Comparison of ENCODE assay signal across 8 mouse cellular contexts in the genomic region with DNA sequence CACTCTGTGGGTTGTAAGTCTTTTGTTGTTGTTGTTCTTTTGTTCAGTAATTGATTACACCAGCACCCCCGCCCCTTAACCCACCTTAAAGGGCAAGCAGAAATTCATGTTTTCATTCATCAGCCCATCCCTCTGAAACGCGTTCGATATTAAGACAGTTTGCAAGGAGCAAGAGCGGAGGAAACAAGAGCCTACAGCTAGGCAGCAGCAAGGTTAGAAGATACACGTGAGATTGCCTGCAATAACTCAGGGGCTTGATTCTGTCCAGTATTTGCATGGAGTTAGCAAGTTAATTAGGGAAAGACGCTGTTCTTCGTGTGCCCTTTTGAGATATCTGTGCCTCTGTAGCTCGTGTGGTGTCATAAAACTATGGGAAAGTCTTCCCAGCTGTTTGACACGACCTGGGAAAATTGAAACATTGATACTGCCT.
DNase-seq lines count a peak whose midpoint lies in the region; ATAC-seq and TF ChIP-seq lines count a peak whose summit lies in the region.

No protein-coding gene starts in this region.

- H3K4me1 ChIP-seq in ES-E14 (ENCODE audit: control insufficient read depth in 2 of 2, insufficient read depth in 2 of 2, low read length in 2 of 2, poor library complexity in 1 of 2), result peaks cover 4 to 9% of the 10 kb centered on the region in 2 experiments; a peak in 3 of 4 replicates
- peaks cover 68% of the 10 kb centered on the region for H3K4me1 ChIP-seq in forebrain, embryonic 13.5 days
- H3K4me1 ChIP-seq in liver, embryonic 14.5 days (replicated peaks; ENCODE audit: control insufficient read depth in 2 of 2, insufficient read depth in 2 of 2, low read length in 1 of 2), result peaks cover 0 to 5% of the 10 kb centered on the region in 2 experiments; a peak in 1 of 4 replicates

- H3K36me3 ChIP-seq in ES-E14 (ENCODE audit: control insufficient read depth, insufficient read depth, low read length, poor library complexity, severe bottlenecking), result no peaks in the 10 kb centered on the region
- peaks cover 6% of the 10 kb centered on the region; the same call in 1 of the 2 replicates for H3K36me3 ChIP-seq in forebrain, embryonic 13.5 days (ENCODE audit: poor library complexity, severe bottlenecking)
- no peaks in the 10 kb centered on the region for H3K36me3 ChIP-seq in liver, embryonic 14.5 days (replicated peaks; ENCODE audit: control insufficient read depth, insufficient read depth, low read depth)

- H3K4me3 ChIP-seq in gastrocnemius, adult 2 months, result peak overlapping the region; percentile 66
- H3K4me3 ChIP-seq in ES-E14 (ENCODE audit: insufficient read depth in 1 of 2, low read depth in 1 of 2, low read length in 2 of 2, poor library complexity in 1 of 2, severe bottlenecking in 1 of 2), result no peak overlapping the region
- H3K4me3 ChIP-seq in forebrain, embryonic 13.5 days, result peak overlapping the region; percentile 34
- H3K4me3 ChIP-seq in liver, embryonic 14.5 days (ENCODE audit: insufficient read depth in 1 of 2, low read depth in 2 of 2, low read length in 2 of 2), result no peak overlapping the region

- in situ Hi-C loops in ES-E14 (cut with MboI; ENCODE audit: low sequenced_read_pairs in 2 of 2, unreplicated experiment in 2 of 2), result no loop called here

- DNase-seq in gastrocnemius, adult 2 months, result no peak
- no peak for DNase-seq in gastrocnemius, postnatal 25 days
- DNase-seq in ES-E14 (ENCODE audit: low read depth, low spot score), result peak; percentile 21
- DNase-seq in liver, embryonic 14.5 days (ENCODE audit: low read depth in 3 of 3, low spot score in 3 of 3), result no peak
- no peak for DNase-seq in left cerebral cortex, adult 11 months (ENCODE audit: low spot score)
- no peak for DNase-seq in urinary bladder, postnatal 25 days (ENCODE audit: low spot score)
- no peak for DNase-seq in gastrocnemius, postnatal 36 days

- no peak for TF ChIP-seq CTCF in gastrocnemius, adult 2 months (IDR thresholded peaks at IDR 0.05)
- TF ChIP-seq CTCF in liver, embryonic 14.5 days (IDR thresholded peaks at IDR 0.05; ENCODE audit: low read depth), result no peak

- WGBS in forebrain, embryonic 13.5 days, result 2% methylated on average over 10 of the region's 10 CpGs
- WGBS in liver, embryonic 14.5 days (ENCODE audit: insufficient replicate concordance), result 22% methylated on average over 10 of the region's 10 CpGs

- peak overlapping the region; percentile 77 for H3K27ac ChIP-seq in gastrocnemius, adult 2 months
- H3K27ac ChIP-seq in ES-E14 (ENCODE audit: insufficient read depth, low read depth, low read length, poor library complexity, severe bottlenecking), result no peak overlapping the region
- H3K27ac ChIP-seq in forebrain, embryonic 13.5 days, result peak overlapping the region; percentile 84
- H3K27ac ChIP-seq in liver, embryonic 14.5 days, result no peak overlapping the region

- no peak for TF ChIP-seq EP300 in liver, embryonic 14.5 days (IDR thresholded peaks at IDR 0.05; ENCODE audit: low read depth)

- H3K9ac ChIP-seq in ES-E14 (ENCODE audit: insufficient read depth, low read depth, low read length, poor library complexity, severe bottlenecking), result no peak overlapping the region
- H3K9ac ChIP-seq in forebrain, embryonic 13.5 days, result peak overlapping the region; percentile 59
- no peak overlapping the region for H3K9ac ChIP-seq in liver, embryonic 14.5 days (replicated peaks)

- no peaks in the 10 kb centered on the region for H3K9me3 ChIP-seq in ES-E14 (ENCODE audit: control insufficient read depth, insufficient read depth, low read depth, low read length)
- H3K9me3 ChIP-seq in forebrain, embryonic 13.5 days (replicated peaks), result no peaks in the 10 kb centered on the region
- no peaks in the 10 kb centered on the region for H3K9me3 ChIP-seq in liver, embryonic 14.5 days (ENCODE audit: control insufficient read depth, low read length)

- peak overlapping the region; percentile 61 for H3K4me2 ChIP-seq in forebrain, embryonic 13.5 days
- H3K4me2 ChIP-seq in liver, embryonic 14.5 days (ENCODE audit: low read depth), result peak overlapping the region; percentile 14

- intact Hi-C loops in gastrocnemius, adult 2 months (cut with DNase I), result loop anchor here (5.0 kb wide), 1 partner anchor 68 kb away; no protein-coding TSS in a partner anchor
- intact Hi-C loops in gastrocnemius, postnatal 36 days (cut with DNase I), result no loop called here

- no peaks in the 10 kb centered on the region for H3K27me3 ChIP-seq in forebrain, embryonic 13.5 days
- no peaks in the 10 kb centered on the region for H3K27me3 ChIP-seq in liver, embryonic 14.5 days (ENCODE audit: control insufficient read depth, insufficient read depth, low read length)

- peak; percentile 34 for ATAC-seq in forebrain, embryonic 13.5 days
- ATAC-seq in liver, embryonic 14.5 days (ENCODE audit: insufficient read depth), result no peak

TF ChIP-seq in ES-E14, 5 proteins besides CTCF, POLR2A, EP300 and RAD21:
- TF ChIP-seq CHD2 (IDR thresholded peaks at IDR 0.05; ENCODE audit: low read depth, low read length), result no peak
- TF ChIP-seq ZNF384 (IDR thresholded peaks at IDR 0.05; ENCODE audit: low read depth, low read length), result no peak
- no peak for TF ChIP-seq ZC3H11A (IDR thresholded peaks at IDR 0.05; ENCODE audit: borderline replicate concordance, low read depth, low read length)
- TF ChIP-seq MAFK (IDR thresholded peaks at IDR 0.05; ENCODE audit: insufficient read depth, low read depth, low read length), result no peak
- TF ChIP-seq HCFC1 (IDR thresholded peaks at IDR 0.05; ENCODE audit: borderline replicate concordance, insufficient read depth, low read length), result no peak

Comparison
In these comparisons a context has a peak if more than half of its experiments do, and no peak if none do; other contexts are left out.
1. H3K27ac ChIP-seq: peak in gastrocnemius, adult 2 months (single experiment) and forebrain, embryonic 13.5 days (single experiment); none in ES-E14 (single experiment) and liver, embryonic 14.5 days (single experiment).
2. H3K4me3 ChIP-seq: peak in gastrocnemius, adult 2 months (single experiment) and forebrain, embryonic 13.5 days (single experiment); none in ES-E14 (0 of 2) and liver, embryonic 14.5 days (0 of 2).